Mouse (Mus musculus) midbrain, postnatal 0 days (tissue): Measurements from ENCODE around the gene Tbcb. TPM values are rescaled to one million over a fixed set of nuclear protein-coding genes. Genes with fewer than 3 reads are reported as not detected.

ENCODE experiments used
- ATAC-seq: fragments of 200-750 bp; cut with Nextera tagmentation; 2 replicates; pipeline ENCODE4 v1.8.0; 2017; ENCODE audit warnings: moderate number of reproducible peaks, mild to moderate bottlenecking, moderate TSS enrichment, moderate library complexity; ENCODE audit not compliant: low FRiP score
- DNase-seq: peaks from one replicate; pipeline ENCODE4 v3.0.0-alpha.2; 2015; ENCODE audit warnings: low spot score
- H3K27ac ChIP-seq: fragments of 300-500 bp; sonication (generic); 2 replicates; pipeline ENCODE4 v1.5.1; 2014; ENCODE audit warnings: low read depth, mild to moderate bottlenecking, low read length, mixed read lengths
- H3K27me3 ChIP-seq: fragments of 300-500 bp; sonication (generic); 2 replicates; pipeline ENCODE4 v1.6.1; 2014; ENCODE audit warnings: low read length, control low read depth, mixed read lengths; ENCODE audit not compliant: insufficient read depth
- H3K36me3 ChIP-seq: fragments of 300-500 bp; sonication (generic); 2 replicates; pipeline ENCODE4 v1.6.1; 2014; ENCODE audit warnings: low read length, control low read depth, mixed read lengths; ENCODE audit not compliant: insufficient read depth
- H3K4me1 ChIP-seq: fragments of 300-500 bp; sonication (generic); 2 replicates; pipeline ENCODE4 v1.6.1; 2014; ENCODE audit warnings: mild to moderate bottlenecking, control low read depth, antibody characterized with exemption, low read length, mixed read lengths; ENCODE audit not compliant: insufficient read depth
- H3K4me2 ChIP-seq: fragments of 300-500 bp; sonication (generic); 2 replicates; pipeline ENCODE4 v1.6.1; 2014; ENCODE audit warnings: low read depth, mild to moderate bottlenecking, low read length, mixed read lengths; ENCODE audit not compliant: poor library complexity, severe bottlenecking
- H3K4me3 ChIP-seq: fragments of 300-500 bp; sonication (generic); 2 replicates; pipeline ENCODE4 v1.5.1; 2014; ENCODE audit warnings: low read depth, mild to moderate bottlenecking, low read length, moderate library complexity
- H3K9ac ChIP-seq: fragments of 300-500 bp; sonication (generic); replicated peaks from 2 replicates; pipeline ENCODE4 v1.6.1; 2014; ENCODE audit warnings: mild to moderate bottlenecking, low read length, moderate library complexity, mixed read lengths; ENCODE audit not compliant: poor library complexity, severe bottlenecking
- H3K9me3 ChIP-seq: fragments of 300-500 bp; sonication (generic); 2 replicates; pipeline ENCODE4 v1.6.1; 2016; ENCODE audit warnings: low read length, control low read depth
- CTCF ChIP-seq: IDR thresholded peaks from 2 replicates; pipeline ENCODE4 v1.5.1; 2016; ENCODE audit warnings: antibody characterized with exemption, mild to moderate bottlenecking
- WGBS: fragments of 180-500 bp; shearing (Covaris S2); extraction: QIAGEN DNeasy Blood & Tissue Kit; methylation state at CpG from one replicate; pipeline ENCODE4 v1.1.7; 2014; 5-methylcytosine and 5-hydroxymethylcytosine counted together
- polyA plus RNA-seq: library from polyadenylated mRNA; unstranded; fragments of >200 nt; fragmentation: Nextera tagmentation; extraction: Ambion mirVana; gene quantifications from 2 replicates; pipeline ENCODE4 v1.2.1, GENCODE M21; 2015
- total RNA-seq: library from RNA; depleted of rRNA; stranded (reverse); fragments of >200 nt; gene quantifications from 2 replicates; pipeline ENCODE4 v1.2.3, GENCODE M21; 2014

Gene Tbcb
- total and polyA plus RNA-seq, 2 experiments from 2014 or later: 127 to 483 TPM

DNA sequence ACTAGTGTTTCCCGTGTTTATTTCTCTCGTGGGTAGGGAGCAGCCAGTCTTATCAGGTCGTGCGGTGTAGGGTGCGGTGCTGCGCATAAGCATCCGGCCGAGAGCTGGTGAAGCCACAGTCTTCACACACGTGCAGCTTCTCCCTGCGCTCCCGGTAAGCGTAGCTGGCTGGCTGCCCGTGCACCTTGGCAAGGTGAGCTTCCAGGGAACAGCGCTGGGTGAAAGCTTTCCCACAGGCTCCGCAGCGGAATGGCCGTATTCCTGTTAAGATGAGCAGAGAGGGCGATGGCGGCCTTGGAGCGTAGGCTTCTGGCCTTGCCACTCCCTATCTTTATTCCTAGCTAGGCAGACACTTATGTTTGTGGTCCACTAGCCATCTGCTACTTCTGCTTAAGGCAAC is 1.3 kb upstream of the Tbcb start:
- no peak overlapping the region for H3K9ac ChIP-seq
- TF ChIP-seq CTCF: no peak
- DNase-seq: no peak

DNA sequence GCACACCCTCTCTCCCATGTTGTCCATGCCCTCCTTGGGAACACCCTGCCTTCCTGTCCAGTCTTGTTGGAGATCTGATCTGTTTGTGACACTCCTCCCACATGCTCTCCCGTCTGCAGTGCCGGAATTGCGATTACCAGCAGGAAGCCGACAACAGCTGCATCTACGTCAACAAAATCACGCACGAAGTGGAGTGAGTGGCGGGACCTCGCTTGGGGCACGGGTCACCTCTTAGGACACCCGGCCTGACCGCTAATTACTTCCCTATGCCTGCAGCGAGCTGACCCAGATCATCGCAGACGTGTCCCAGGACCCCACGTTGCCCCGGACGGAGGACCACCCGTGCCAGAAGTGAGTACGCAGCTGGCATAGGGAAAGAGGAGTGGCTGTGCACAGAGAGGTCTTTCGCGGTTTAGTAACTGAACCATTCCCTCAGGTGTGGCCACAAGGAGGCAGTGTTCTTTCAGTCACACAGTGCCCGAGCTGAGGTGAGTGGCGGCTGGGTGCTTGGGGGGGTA is 618 bp upstream of the Tbcb start:
- peak; percentile 63 for DNase-seq
- no peaks in the 10 kb centered on the region for H3K9me3 ChIP-seq
- peak overlapping the region; percentile 79 for H3K4me2 ChIP-seq
- peaks cover 12% of the 10 kb centered on the region for H3K4me1 ChIP-seq
- peak overlapping the region; percentile 72 for H3K9ac ChIP-seq
- TF ChIP-seq CTCF: peak; percentile 60
- peak; percentile 18; the same call in 1 of the 2 replicates for ATAC-seq
- no peaks in the 10 kb centered on the region for H3K27me3 ChIP-seq
- H3K27ac ChIP-seq: peak overlapping the region; percentile 95
- H3K4me3 ChIP-seq: peak overlapping the region; percentile 62
- H3K36me3 ChIP-seq: peaks cover 25% of the 10 kb centered on the region
- 4% methylated on average over 24 of the region's 24 CpGs for WGBS

More for the DNA sequence above, 1.3 kb upstream of the Tbcb start:
- WGBS: 90% methylated on average over 20 of the region's 20 CpGs
- ATAC-seq: no peak
- Histone ChIP-seq H3K4me2 (peak overlapping the region; percentile 79), H3K9me3 (no peaks in the 10 kb centered on the region), H3K4me1 (peaks cover 12% of the 10 kb centered on the region), H3K27ac (no peak overlapping the region), H3K4me3 (no peak overlapping the region), H3K27me3 (no peaks in the 10 kb centered on the region), H3K36me3 (peaks cover 20% of the 10 kb centered on the region)

GRCm38 (mm10) chr7:30231328-30231668 is 774 bp downstream of the Tbcb start:
- DNase-seq (peak; percentile 6), ATAC-seq (peak; percentile 17; the same call in 1 of the 2 replicates)
- no peaks in the 10 kb centered on the region for H3K9me3 ChIP-seq
- H3K4me3 ChIP-seq: peak overlapping the region; percentile 62
- peak overlapping the region; percentile 79 for H3K4me2 ChIP-seq
- peaks cover 12% of the 10 kb centered on the region for H3K4me1 ChIP-seq
- peak overlapping the region; percentile 72 for H3K9ac ChIP-seq
- WGBS: under 1% methylated on average over 15 of the region's 16 CpGs
- peak overlapping the region; percentile 95 for H3K27ac ChIP-seq
- no peak for TF ChIP-seq CTCF
- no peaks in the 10 kb centered on the region for H3K27me3 ChIP-seq
- peaks cover 38% of the 10 kb centered on the region for H3K36me3 ChIP-seq

- Histone ChIP-seq H3K4me3 (no peak overlapping the region), H3K27me3 (no peaks in the 10 kb centered on the region), H3K4me2 (no peak overlapping the region), H3K9me3 (no peaks in the 10 kb centered on the region), H3K27ac (no peak overlapping the region), H3K4me1 (no peaks in the 10 kb centered on the region), H3K9ac (no peak overlapping the region), H3K36me3 (peaks cover 36% of the 10 kb centered on the region)
- DNase-seq (no peak), ATAC-seq (no peak)
- no peak for TF ChIP-seq CTCF
- WGBS: 95% methylated on average over 12 of the region's 12 CpGs
Measured at GRCm38 (mm10) chr7:30224206-30224605, 7.9 kb downstream of the Tbcb start.

DNA sequence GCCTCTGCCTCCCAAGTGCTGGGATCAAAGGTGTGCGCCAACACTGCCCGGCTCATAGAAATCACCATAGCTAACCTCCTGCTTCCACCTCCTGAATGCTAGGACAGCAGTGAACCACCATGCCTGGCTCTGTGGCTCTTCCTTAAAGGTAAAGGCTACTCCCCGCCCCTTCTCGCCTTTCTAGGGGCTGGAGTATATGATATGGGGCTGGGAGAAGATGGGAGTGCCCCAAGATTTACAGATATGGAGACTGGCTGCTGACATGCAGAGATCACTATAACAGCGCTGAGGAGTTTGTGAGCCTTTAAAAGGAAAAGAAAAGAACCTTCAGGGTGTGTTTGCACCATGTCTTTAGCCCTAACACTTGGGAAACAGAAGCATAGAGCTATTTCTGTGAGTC is 9.9 kb downstream of the Tbcb start:
- no peak overlapping the region for H3K9ac ChIP-seq
- DNase-seq (no peak), ATAC-seq (no peak)
- H3K9me3 ChIP-seq: no peaks in the 10 kb centered on the region
- no peak for TF ChIP-seq CTCF
- no peak overlapping the region for H3K27ac ChIP-seq
- no peak overlapping the region for H3K4me3 ChIP-seq
- H3K27me3 ChIP-seq: no peaks in the 10 kb centered on the region
- H3K36me3 ChIP-seq: peaks cover 25% of the 10 kb centered on the region
- no peak overlapping the region for H3K4me2 ChIP-seq
- WGBS: 95% methylated on average over 5 of the region's 5 CpGs
- no peaks in the 10 kb centered on the region for H3K4me1 ChIP-seq

GRCm38 (mm10) chr7:30221433-30221832 is 10.6 kb downstream of the Tbcb start:
- Histone ChIP-seq H3K4me2 (no peak overlapping the region), H3K36me3 (peaks cover 19% of the 10 kb centered on the region), H3K4me3 (no peak overlapping the region), H3K9me3 (no peaks in the 10 kb centered on the region), H3K4me1 (no peaks in the 10 kb centered on the region), H3K27me3 (no peaks in the 10 kb centered on the region), H3K9ac (no peak overlapping the region), H3K27ac (no peak overlapping the region)
- ATAC-seq (no peak), DNase-seq (no peak)
- TF ChIP-seq CTCF: no peak
- 75% methylated on average over 3 of the region's 3 CpGs for WGBS
